8 mouse cellular contexts compared by ENCODE assay signal in genomic region chr17:11611459-11611858, GRCm38 (mm10).
DNase-seq lines count a peak whose midpoint lies in the region; ATAC-seq and TF ChIP-seq lines count a peak whose summit lies in the region.

No protein-coding gene starts in this region.

- no peak overlapping the region for H3K9ac ChIP-seq in forebrain, postnatal 0 days
- H3K9ac ChIP-seq in kidney, postnatal 0 days (ENCODE audit: low read depth, low read length), result no peak overlapping the region
- no peak overlapping the region for H3K9ac ChIP-seq in liver, postnatal 0 days (replicated peaks)

- no peak for ATAC-seq in cerebellum, adult (ENCODE audit: insufficient number of reproducible peaks, low FRiP score, low TSS enrichment)
- peak; percentile 54; the same call in 1 of the 2 replicates for ATAC-seq in forebrain, postnatal 0 days
- no peak for ATAC-seq in kidney, postnatal 0 days (replicated peaks; ENCODE audit: low FRiP score, low read depth)
- no peak for ATAC-seq in liver, postnatal 0 days

- H3K36me3 ChIP-seq in forebrain, postnatal 0 days (ENCODE audit: insufficient read depth), result no peaks in the 10 kb centered on the region
- H3K36me3 ChIP-seq in kidney, postnatal 0 days (ENCODE audit: insufficient read depth, low read length), result no peaks in the 10 kb centered on the region
- H3K36me3 ChIP-seq in liver, postnatal 0 days (replicated peaks; ENCODE audit: insufficient read depth, low read length), result no peaks in the 10 kb centered on the region

- no peaks in the 10 kb centered on the region for H3K27me3 ChIP-seq in forebrain, postnatal 0 days (ENCODE audit: insufficient read depth, low read length)
- no peaks in the 10 kb centered on the region for H3K27me3 ChIP-seq in kidney, postnatal 0 days (ENCODE audit: insufficient read depth, low read length)
- no peaks in the 10 kb centered on the region for H3K27me3 ChIP-seq in liver, postnatal 0 days (ENCODE audit: insufficient read depth, low read length)

- H3K4me1 ChIP-seq in forebrain, postnatal 0 days (ENCODE audit: insufficient read depth), result no peaks in the 10 kb centered on the region
- no peaks in the 10 kb centered on the region for H3K4me1 ChIP-seq in kidney, postnatal 0 days (replicated peaks; ENCODE audit: insufficient read depth, low read length)
- H3K4me1 ChIP-seq in liver, postnatal 0 days (ENCODE audit: insufficient read depth), result no peaks in the 10 kb centered on the region

- no peak overlapping the region for H3K4me3 ChIP-seq in forebrain, postnatal 0 days (ENCODE audit: low read depth, low read length)
- no peak overlapping the region for H3K4me3 ChIP-seq in kidney, postnatal 0 days (replicated peaks; ENCODE audit: low read depth, low read length)
- no peak overlapping the region for H3K4me3 ChIP-seq in liver, postnatal 0 days (ENCODE audit: low read depth, low read length)

- H3K27ac ChIP-seq in forebrain, postnatal 0 days (ENCODE audit: low read depth, low read length), result no peak overlapping the region
- no peak overlapping the region for H3K27ac ChIP-seq in kidney, postnatal 0 days
- no peak overlapping the region for H3K27ac ChIP-seq in liver, postnatal 0 days (ENCODE audit: low read depth)

- H3K9me3 ChIP-seq in forebrain, postnatal 0 days (ENCODE audit: low read length), result no peaks in the 10 kb centered on the region
- H3K9me3 ChIP-seq in kidney, postnatal 0 days (replicated peaks; ENCODE audit: low read length), result no peaks in the 10 kb centered on the region
- H3K9me3 ChIP-seq in liver, postnatal 0 days (ENCODE audit: low read length), result no peaks in the 10 kb centered on the region

- TF ChIP-seq EP300 in liver, postnatal 0 days (IDR thresholded peaks at IDR 0.05; ENCODE audit: low read depth), result no peak

- 2% methylated on average over 7 of the region's 7 CpGs for WGBS in forebrain, postnatal 0 days
- 13% methylated on average over 7 of the region's 7 CpGs for WGBS in kidney, postnatal 0 days
- 11% methylated on average over 7 of the region's 7 CpGs for WGBS in liver, postnatal 0 days (ENCODE audit: insufficient replicate concordance)

- H3K4me2 ChIP-seq in forebrain, postnatal 0 days (ENCODE audit: low read depth), result peak overlapping the region; percentile 23; the same call in 1 of the 2 replicates
- no peak overlapping the region for H3K4me2 ChIP-seq in kidney, postnatal 0 days (ENCODE audit: low read length)
- H3K4me2 ChIP-seq in liver, postnatal 0 days (ENCODE audit: low read depth, low read length), result no peak overlapping the region

- DNase-seq in cerebellum, adult 11 months, result peak; percentile 64
- DNase-seq in 3134 (ENCODE audit: extremely low read depth, insufficient read length, low spot score), result peak; percentile 18
- peak; percentile 9 for DNase-seq in c-Kit-positive CD71-negative TER-119-negative erythroid progenitor cells, embryonic 14.5 days (ENCODE audit: low read depth)
- peak; percentile 86 for DNase-seq in forebrain, postnatal 0 days
- peak; percentile 80 for DNase-seq in kidney, postnatal 0 days (ENCODE audit: low spot score)
- DNase-seq in liver, postnatal 0 days, result peak; percentile 34
- peak; percentile 81 to 86 for DNase-seq in right cerebral cortex, postnatal 10 days (ENCODE audit: low spot score in 2 of 2)

- TF ChIP-seq CTCF in forebrain, postnatal 0 days (IDR thresholded peaks at IDR 0.05; ENCODE audit: low read depth), result peak; percentile 91
- peak; percentile 88 for TF ChIP-seq CTCF in kidney, postnatal 0 days (IDR thresholded peaks at IDR 0.05; ENCODE audit: low read depth)
- peak; percentile 65 for TF ChIP-seq CTCF in liver, postnatal 0 days (IDR thresholded peaks at IDR 0.05; ENCODE audit: low read depth)

Comparison
In these comparisons a context has a peak if more than half of its experiments do, and no peak if none do; other contexts are left out.
1. DNase-seq: peak in every context shown above with its lines; median percentile 86 in forebrain, postnatal 0 days; 84 in right cerebral cortex, postnatal 10 days; 80 in kidney, postnatal 0 days; 64 in cerebellum, adult 11 months; 34 in liver, postnatal 0 days; 18 in 3134; 9 in c-Kit-positive CD71-negative TER-119-negative erythroid progenitor cells, embryonic 14.5 days.